Mouse (Mus musculus): ENCODE data around the gene Bbs9. TPM values are rescaled to one million over a fixed set of nuclear protein-coding genes. Genes with fewer than 3 reads are reported as not detected.

Gene Bbs9
- polyA plus RNA-seq, 1 experiment = 3.3 TPM

- no peaks in the 10 kb centered on the region for H3K79me3 ChIP-seq (ENCODE audit: low read depth)
- TF ChIP-seq USF1 (IDR thresholded peaks at IDR 0.05; ENCODE audit: low read depth) (no peak), MYOG (IDR thresholded peaks at IDR 0.05; ENCODE audit: control insufficient read depth, extremely low read depth, insufficient read length) (no peak), CTCF (IDR thresholded peaks at IDR 0.05; ENCODE audit: control insufficient read depth, insufficient read depth, insufficient read length) (no peak), MAX (IDR thresholded peaks at IDR 0.05) (no peak), FOSL1 (IDR thresholded peaks at IDR 0.05; ENCODE audit: insufficient read depth, low read length, poor library complexity, severe bottlenecking) (no peak), MYOD1 (IDR thresholded peaks at IDR 0.05; ENCODE audit: control insufficient read depth, insufficient read length, low read depth) (no peak), CEBPB (IDR thresholded peaks at IDR 0.05; ENCODE audit: low read depth) (no peak)
- no peaks in the 10 kb centered on the region for H3K27me3 ChIP-seq (ENCODE audit: control insufficient read depth, insufficient read depth, insufficient read length)
- no peaks in the 10 kb centered on the region for H3K36me3 ChIP-seq (ENCODE audit: control insufficient read depth, insufficient read depth)
- no peak overlapping the region for H3K4me3 ChIP-seq (ENCODE audit: insufficient read depth, poor library complexity, severe bottlenecking)
- H3K79me2 ChIP-seq (ENCODE audit: control insufficient read depth, insufficient read depth) = no peaks in the 10 kb centered on the region
- H3ac ChIP-seq (ENCODE audit: control insufficient read depth, insufficient read length, low read depth) = no peak overlapping the region
These were observed 318.2 kb downstream of the Bbs9 start for GRCm38 (mm10) chr9:22793698-22794097.

GRCm38 (mm10) chr9:22800675-22801074 lies 325.2 kb downstream of the Bbs9 start:
- no peak for TF ChIP-seq USF1 (IDR thresholded peaks at IDR 0.05; ENCODE audit: low read depth)
- TF ChIP-seq CTCF (IDR thresholded peaks at IDR 0.05; ENCODE audit: control insufficient read depth, insufficient read depth, insufficient read length) = no peak
- no peak for TF ChIP-seq FOSL1 (IDR thresholded peaks at IDR 0.05; ENCODE audit: insufficient read depth, low read length, poor library complexity, severe bottlenecking)
- TF ChIP-seq MYOD1 (IDR thresholded peaks at IDR 0.05; ENCODE audit: control insufficient read depth, insufficient read length, low read depth) = no peak
- no peak for TF ChIP-seq MAX (IDR thresholded peaks at IDR 0.05)
- no peak for TF ChIP-seq MYOG (IDR thresholded peaks at IDR 0.05; ENCODE audit: control insufficient read depth, extremely low read depth, insufficient read length)
- TF ChIP-seq CEBPB (IDR thresholded peaks at IDR 0.05; ENCODE audit: low read depth) = no peak
- Histone ChIP-seq H3K36me3 (ENCODE audit: control insufficient read depth, insufficient read depth) (no peaks in the 10 kb centered on the region), H3K4me3 (ENCODE audit: insufficient read depth, poor library complexity, severe bottlenecking) (no peak overlapping the region), H3K79me3 (ENCODE audit: low read depth) (no peaks in the 10 kb centered on the region), H3K79me2 (ENCODE audit: control insufficient read depth, insufficient read depth) (no peaks in the 10 kb centered on the region), H3ac (ENCODE audit: control insufficient read depth, insufficient read length, low read depth) (no peak overlapping the region), H3K27me3 (ENCODE audit: control insufficient read depth, insufficient read depth, insufficient read length) (no peaks in the 10 kb centered on the region)

GRCm38 (mm10) chr9:22805981-22806380 lies 330.5 kb downstream of the Bbs9 start:
- no peak overlapping the region for H3K4me3 ChIP-seq (ENCODE audit: insufficient read depth, poor library complexity, severe bottlenecking)
- no peaks in the 10 kb centered on the region for H3K27me3 ChIP-seq (ENCODE audit: control insufficient read depth, insufficient read depth, insufficient read length)
- no peak overlapping the region for H3ac ChIP-seq (ENCODE audit: control insufficient read depth, insufficient read length, low read depth)
- H3K36me3 ChIP-seq (ENCODE audit: control insufficient read depth, insufficient read depth) = no peaks in the 10 kb centered on the region
- no peak for TF ChIP-seq MYOD1 (IDR thresholded peaks at IDR 0.05; ENCODE audit: control insufficient read depth, insufficient read length, low read depth)
- no peak for TF ChIP-seq CEBPB (IDR thresholded peaks at IDR 0.05; ENCODE audit: low read depth)
- no peak for TF ChIP-seq MAX (IDR thresholded peaks at IDR 0.05)
- TF ChIP-seq USF1 (IDR thresholded peaks at IDR 0.05; ENCODE audit: low read depth) = no peak
- TF ChIP-seq FOSL1 (IDR thresholded peaks at IDR 0.05; ENCODE audit: insufficient read depth, low read length, poor library complexity, severe bottlenecking) = no peak
- TF ChIP-seq MYOG (IDR thresholded peaks at IDR 0.05; ENCODE audit: control insufficient read depth, extremely low read depth, insufficient read length) = no peak
- no peak for TF ChIP-seq CTCF (IDR thresholded peaks at IDR 0.05; ENCODE audit: control insufficient read depth, insufficient read depth, insufficient read length)
- H3K79me2 ChIP-seq (ENCODE audit: control insufficient read depth, insufficient read depth) = no peaks in the 10 kb centered on the region
- no peaks in the 10 kb centered on the region for H3K79me3 ChIP-seq (ENCODE audit: low read depth)

- H3K36me3 ChIP-seq (ENCODE audit: control insufficient read depth, insufficient read depth) = no peaks in the 10 kb centered on the region
- TF ChIP-seq MYOD1 (IDR thresholded peaks at IDR 0.05; ENCODE audit: control insufficient read depth, insufficient read length, low read depth) (no peak), CTCF (IDR thresholded peaks at IDR 0.05; ENCODE audit: control insufficient read depth, insufficient read depth, insufficient read length) (no peak), FOSL1 (IDR thresholded peaks at IDR 0.05; ENCODE audit: insufficient read depth, low read length, poor library complexity, severe bottlenecking) (no peak), MAX (IDR thresholded peaks at IDR 0.05) (no peak), USF1 (IDR thresholded peaks at IDR 0.05; ENCODE audit: low read depth) (no peak), MYOG (IDR thresholded peaks at IDR 0.05; ENCODE audit: control insufficient read depth, extremely low read depth, insufficient read length) (no peak), CEBPB (IDR thresholded peaks at IDR 0.05; ENCODE audit: low read depth) (no peak)
- H3ac ChIP-seq (ENCODE audit: control insufficient read depth, insufficient read length, low read depth) = no peak overlapping the region
- no peak overlapping the region for H3K4me3 ChIP-seq (ENCODE audit: insufficient read depth, poor library complexity, severe bottlenecking)
- H3K27me3 ChIP-seq (ENCODE audit: control insufficient read depth, insufficient read depth, insufficient read length) = no peaks in the 10 kb centered on the region
- H3K79me2 ChIP-seq (ENCODE audit: control insufficient read depth, insufficient read depth) = no peaks in the 10 kb centered on the region
- no peaks in the 10 kb centered on the region for H3K79me3 ChIP-seq (ENCODE audit: low read depth)
These were observed 331.0 kb downstream of the Bbs9 start for GRCm38 (mm10) chr9:22806494-22806893.

- no peaks in the 10 kb centered on the region for H3K79me3 ChIP-seq (ENCODE audit: low read depth)
- no peaks in the 10 kb centered on the region for H3K36me3 ChIP-seq (ENCODE audit: control insufficient read depth, insufficient read depth)
- H3K4me3 ChIP-seq (ENCODE audit: insufficient read depth, poor library complexity, severe bottlenecking) = no peak overlapping the region
- no peak overlapping the region for H3ac ChIP-seq (ENCODE audit: control insufficient read depth, insufficient read length, low read depth)
- no peak for TF ChIP-seq MYOD1 (IDR thresholded peaks at IDR 0.05; ENCODE audit: control insufficient read depth, insufficient read length, low read depth)
- TF ChIP-seq CEBPB (IDR thresholded peaks at IDR 0.05; ENCODE audit: low read depth) = no peak
- TF ChIP-seq MAX (IDR thresholded peaks at IDR 0.05) = no peak
- no peak for TF ChIP-seq MYOG (IDR thresholded peaks at IDR 0.05; ENCODE audit: control insufficient read depth, extremely low read depth, insufficient read length)
- TF ChIP-seq USF1 (IDR thresholded peaks at IDR 0.05; ENCODE audit: low read depth) = no peak
- TF ChIP-seq CTCF (IDR thresholded peaks at IDR 0.05; ENCODE audit: control insufficient read depth, insufficient read depth, insufficient read length) = no peak
- no peak for TF ChIP-seq FOSL1 (IDR thresholded peaks at IDR 0.05; ENCODE audit: insufficient read depth, low read length, poor library complexity, severe bottlenecking)
- H3K79me2 ChIP-seq (ENCODE audit: control insufficient read depth, insufficient read depth) = no peaks in the 10 kb centered on the region
- no peaks in the 10 kb centered on the region for H3K27me3 ChIP-seq (ENCODE audit: control insufficient read depth, insufficient read depth, insufficient read length)
These were observed 332.2 kb downstream of the Bbs9 start for GRCm38 (mm10) chr9:22807693-22808092.
